8 mouse cellular contexts compared by ENCODE assay signal in the genomic region with DNA sequence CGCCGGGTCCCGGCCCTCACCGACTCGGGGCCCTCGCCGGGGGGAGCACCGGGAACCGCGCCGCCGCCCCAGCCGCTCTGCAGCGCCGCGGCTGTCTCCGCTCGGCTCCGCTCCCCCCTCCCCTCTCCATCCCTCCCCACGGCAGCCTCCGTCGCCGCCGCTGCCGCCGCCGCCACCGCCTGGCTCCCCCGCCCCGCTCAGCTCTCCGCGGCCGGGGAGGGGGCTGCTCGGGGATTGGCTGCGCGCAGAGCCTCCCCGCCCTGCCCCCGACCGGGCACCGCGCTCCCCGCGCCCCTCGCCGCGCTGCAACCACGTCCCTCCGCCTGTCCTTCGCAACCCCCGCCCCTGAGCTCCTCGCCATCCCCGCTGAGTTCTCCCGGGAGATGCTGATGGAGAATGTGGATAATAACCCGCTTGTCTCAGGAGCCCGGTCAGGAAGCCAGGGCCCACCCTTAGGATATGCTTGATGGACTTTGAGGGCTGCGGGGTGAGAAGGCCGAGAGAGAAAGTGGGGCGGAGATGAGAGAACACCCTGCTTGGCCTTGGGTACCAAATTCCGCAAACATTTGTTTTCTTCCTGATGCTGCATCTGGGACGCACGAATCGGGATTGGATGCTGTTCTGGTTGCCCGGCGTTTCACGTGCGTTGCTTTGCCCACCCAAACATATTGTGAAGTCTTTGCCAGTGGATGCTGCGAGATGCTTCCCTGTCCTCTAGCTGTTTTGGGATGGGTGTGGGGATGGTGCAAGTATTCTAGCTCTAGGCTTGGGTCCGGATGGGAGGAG. TPM values are rescaled to one million over a fixed set of nuclear protein-coding genes. Genes with fewer than 3 reads are reported as not detected.
DNase-seq lines count a peak whose midpoint lies in the region; ATAC-seq and TF ChIP-seq lines count a peak whose summit lies in the region.

TSS of gene Fam131b (minus strand) at position 162 of the 786 bp plus-strand sequence.

- H3K36me3 ChIP-seq in embryonic facial prominence, embryonic 11.5 days (replicated peaks; ENCODE audit: control insufficient read depth, insufficient read depth, low read depth, low read length): no peaks in the 10 kb centered on the region
- no peaks in the 10 kb centered on the region for H3K36me3 ChIP-seq in heart, embryonic 16.5 days (ENCODE audit: control insufficient read depth, insufficient read depth)
- no peaks in the 10 kb centered on the region for H3K36me3 ChIP-seq in lung, postnatal 0 days (ENCODE audit: insufficient read depth, low read length)

- peak within 1 kb of the TSS; percentile 61 for H3K9ac ChIP-seq in embryonic facial prominence, embryonic 11.5 days (replicated peaks; ENCODE audit: low read length)
- peak within 1 kb of the TSS; percentile 66 for H3K9ac ChIP-seq in heart, embryonic 16.5 days (ENCODE audit: low read length)
- no peak within 1 kb of the TSS for H3K9ac ChIP-seq in lung, postnatal 0 days (replicated peaks; ENCODE audit: low read depth)

- ATAC-seq in embryonic facial prominence, embryonic 11.5 days (replicated peaks; ENCODE audit: insufficient number of reproducible peaks, low FRiP score, low TSS enrichment, low read depth): peak; percentile 86
- peak; percentile 63; the same call in 1 of the 2 replicates for ATAC-seq in heart, embryonic 16.5 days (replicated peaks; ENCODE audit: extremely low read depth, insufficient read depth, low FRiP score)
- peak; percentile 47 for ATAC-seq in lung, postnatal 0 days

- TF ChIP-seq EP300 in lung, postnatal 0 days (IDR thresholded peaks at IDR 0.05): no peak

- H3K9me3 ChIP-seq in embryonic facial prominence, embryonic 11.5 days (replicated peaks; ENCODE audit: control insufficient read depth, low read length): no peaks in the 10 kb centered on the region
- no peaks in the 10 kb centered on the region for H3K9me3 ChIP-seq in heart, embryonic 16.5 days (replicated peaks; ENCODE audit: control insufficient read depth, low read length)
- no peaks in the 10 kb centered on the region for H3K9me3 ChIP-seq in lung, postnatal 0 days (ENCODE audit: low read length)

- H3K4me1 ChIP-seq in embryonic facial prominence, embryonic 11.5 days (ENCODE audit: control insufficient read depth, insufficient read depth, low read length): peaks cover 3% of the 10 kb centered on the region; the same call in 1 of the 2 replicates
- H3K4me1 ChIP-seq in heart, embryonic 16.5 days (ENCODE audit: control insufficient read depth, insufficient read depth, low read length): peaks cover 8% of the 10 kb centered on the region; the same call in 1 of the 2 replicates
- peaks cover 6% of the 10 kb centered on the region; the same call in 1 of the 2 replicates for H3K4me1 ChIP-seq in lung, postnatal 0 days (ENCODE audit: insufficient read depth, low read depth, low read length)

- TF ChIP-seq CTCF in lung, postnatal 0 days (IDR thresholded peaks at IDR 0.05): no peak

- under 1% methylated on average over 41 of the region's 68 CpGs for WGBS in embryonic facial prominence, embryonic 11.5 days
- WGBS in heart, embryonic 16.5 days: under 1% methylated on average over 27 of the region's 68 CpGs
- WGBS in lung, postnatal 0 days: under 1% methylated on average over 21 of the region's 68 CpGs

- DNase-seq in CD4-positive, CD25-positive, alpha-beta regulatory T cell, adult 2 months (ENCODE audit: low read depth, low spot score): peak; percentile 73
- peak; percentile 39 for DNase-seq in ZHBTc4 (ENCODE audit: low read depth, low spot score)
- DNase-seq in embryonic facial prominence, embryonic 11.5 days (ENCODE audit: low spot score): peak; percentile 68
- DNase-seq in layer of hippocampus, adult 8-10 months (ENCODE audit: low spot score in 2 of 2): peak; percentile 45 to 63
- DNase-seq in lung, postnatal 0 days (ENCODE audit: low spot score): no peak
- DNase-seq in right cerebral cortex, postnatal 10 days (ENCODE audit: low spot score in 2 of 2): peak; percentile 85 to 87
- no peak for DNase-seq in urinary bladder, postnatal 10 days (ENCODE audit: low spot score)

- peak within 1 kb of the TSS; percentile 56 for H3K4me3 ChIP-seq in embryonic facial prominence, embryonic 11.5 days (ENCODE audit: low read depth, low read length)
- H3K4me3 ChIP-seq in heart, embryonic 16.5 days (ENCODE audit: low read length): peak within 1 kb of the TSS; percentile 69
- H3K4me3 ChIP-seq in lung, postnatal 0 days (ENCODE audit: low read depth, low read length): peak within 1 kb of the TSS; percentile 51

- H3K27me3 ChIP-seq in embryonic facial prominence, embryonic 11.5 days (ENCODE audit: control insufficient read depth, insufficient read depth, low read length): peaks cover 11% of the 10 kb centered on the region
- peaks cover 44% of the 10 kb centered on the region for H3K27me3 ChIP-seq in heart, embryonic 16.5 days (ENCODE audit: control insufficient read depth, insufficient read depth, low read length)
- peaks cover 17% of the 10 kb centered on the region; the same call in 1 of the 2 replicates for H3K27me3 ChIP-seq in lung, postnatal 0 days (replicated peaks; ENCODE audit: insufficient read depth, low read length)

- H3K27ac ChIP-seq in embryonic facial prominence, embryonic 11.5 days (replicated peaks; ENCODE audit: low read depth, low read length): no peak within 1 kb of the TSS
- no peak within 1 kb of the TSS for H3K27ac ChIP-seq in heart, embryonic 16.5 days (ENCODE audit: low read length)
- H3K27ac ChIP-seq in lung, postnatal 0 days (ENCODE audit: low read length): no peak within 1 kb of the TSS

- peak within 1 kb of the TSS; percentile 98 for H3K4me2 ChIP-seq in embryonic facial prominence, embryonic 11.5 days (ENCODE audit: low read depth, low read length)
- peak within 1 kb of the TSS; percentile 99 for H3K4me2 ChIP-seq in heart, embryonic 16.5 days (ENCODE audit: low read depth, low read length)
- H3K4me2 ChIP-seq in lung, postnatal 0 days (replicated peaks; ENCODE audit: low read depth, low read length): peak within 1 kb of the TSS; percentile 89

RNA-seq across cellular contexts. Expression of gene Fam131b, which starts in this region (rescaled TPM):
- polyA plus RNA-seq in embryonic facial prominence, embryonic 11.5 days (2014; fragmentation: Nextera tagmentation; extraction: Ambion mirVana): 0.66 and 1.7 TPM in 2 replicates
- 0.17 and 0.21 TPM in 2 replicates for polyA plus RNA-seq in heart, embryonic 16.5 days (2015; fragmentation: Nextera tagmentation; extraction: Ambion mirVana)
- 10 to 100 TPM; 72.3 to 80.0 (median 75.9) TPM for total RNA-seq in layer of hippocampus, adult 8-10 months (2022)
- not detected in 2 replicates for polyA plus RNA-seq in lung, postnatal 0 days (2015; fragmentation: Nextera tagmentation; extraction: Ambion mirVana)

Comparison
In these comparisons a context has a peak if more than half of its experiments do, and no peak if none do; other contexts are left out.
1. Peak in ATAC-seq, H3K4me3 ChIP-seq, H3K9ac ChIP-seq and H3K4me2 ChIP-seq in heart, embryonic 16.5 days; RNA of the gene not detected or under 1 TPM.
2. Peak in ATAC-seq, H3K4me3 ChIP-seq and H3K4me2 ChIP-seq in lung, postnatal 0 days; RNA of the gene not detected or under 1 TPM.
3. DNase-seq: peak in CD4-positive, CD25-positive, alpha-beta regulatory T cell, adult 2 months (single experiment), ZHBTc4 (single experiment), embryonic facial prominence, embryonic 11.5 days (single experiment), layer of hippocampus, adult 8-10 months (2 of 2) and right cerebral cortex, postnatal 10 days (2 of 2); none in lung, postnatal 0 days (single experiment) and urinary bladder, postnatal 10 days (single experiment).
4. Peak in every context shown above with its lines, with median percentiles within 50 percentile points of each other: ATAC-seq, H3K4me2 ChIP-seq and H3K4me3 ChIP-seq.